Mouse (Mus musculus) testis, adult 2 months (tissue): ENCODE data around the gene Ptma. TPM values are rescaled to one million over a fixed set of nuclear protein-coding genes. Genes with fewer than 3 reads are reported as not detected.
"Not testable (repeated sequence)": the region's sequence is repeated elsewhere in the genome, so short reads cannot be mapped to it uniquely, and the experiment has no call there.

Source experiments
- H3K27ac ChIP-seq: fragments of 200-500 bp; 2 replicates; pipeline ENCODE4 v1.5.1; 2012; ENCODE audit warnings: low read depth, low read length; ENCODE audit not compliant: control insufficient read depth, insufficient read depth
- H3K27me3 ChIP-seq: fragments of 200-500 bp; 2 replicates; pipeline ENCODE4 v1.6.1; 2012; ENCODE audit warnings: mild to moderate bottlenecking, low read length, moderate library complexity; ENCODE audit not compliant: control insufficient read depth, insufficient read depth
- H3K36me3 ChIP-seq: fragments of 200-500 bp; 2 replicates; pipeline ENCODE4 v1.6.1; 2012; ENCODE audit warnings: mild to moderate bottlenecking, low read length; ENCODE audit not compliant: control insufficient read depth, insufficient read depth
- H3K4me1 ChIP-seq: fragments of 200-500 bp; 2 replicates; pipeline ENCODE4 v1.6.1; 2012; ENCODE audit warnings: low read length; ENCODE audit not compliant: control insufficient read depth, insufficient read depth
- H3K4me3 ChIP-seq: fragments of 200-500 bp; 2 replicates; pipeline ENCODE4 v1.5.1; 2012; ENCODE audit warnings: low read depth, mild to moderate bottlenecking, low read length, moderate library complexity, mixed read lengths; ENCODE audit not compliant: control insufficient read depth
- CTCF ChIP-seq: fragments of 200-500 bp; IDR thresholded peaks from 2 replicates; pipeline ENCODE4 v1.5.1; 2012; ENCODE audit warnings: low read depth, mild to moderate bottlenecking, inconsistent platforms, low read length, moderate library complexity; ENCODE audit not compliant: control insufficient read depth, insufficient read depth, insufficient replicate concordance
- POLR2A ChIP-seq: fragments of 200-500 bp; IDR thresholded peaks from 2 replicates; pipeline ENCODE4 v1.6.1; 2012; ENCODE audit warnings: low read depth, mild to moderate bottlenecking, inconsistent platforms, low read length, moderate library complexity; ENCODE audit not compliant: control insufficient read depth
- polyA plus RNA-seq: library from polyadenylated mRNA; depleted of rRNA; stranded (reverse); fragments of >200 nt; gene quantifications from 2 replicates; pipeline ENCODE4 v1.2.3, GENCODE M21; 2012

The Ptma gene
- polyA plus RNA-seq, 1 experiment: 126 TPM

DNA sequence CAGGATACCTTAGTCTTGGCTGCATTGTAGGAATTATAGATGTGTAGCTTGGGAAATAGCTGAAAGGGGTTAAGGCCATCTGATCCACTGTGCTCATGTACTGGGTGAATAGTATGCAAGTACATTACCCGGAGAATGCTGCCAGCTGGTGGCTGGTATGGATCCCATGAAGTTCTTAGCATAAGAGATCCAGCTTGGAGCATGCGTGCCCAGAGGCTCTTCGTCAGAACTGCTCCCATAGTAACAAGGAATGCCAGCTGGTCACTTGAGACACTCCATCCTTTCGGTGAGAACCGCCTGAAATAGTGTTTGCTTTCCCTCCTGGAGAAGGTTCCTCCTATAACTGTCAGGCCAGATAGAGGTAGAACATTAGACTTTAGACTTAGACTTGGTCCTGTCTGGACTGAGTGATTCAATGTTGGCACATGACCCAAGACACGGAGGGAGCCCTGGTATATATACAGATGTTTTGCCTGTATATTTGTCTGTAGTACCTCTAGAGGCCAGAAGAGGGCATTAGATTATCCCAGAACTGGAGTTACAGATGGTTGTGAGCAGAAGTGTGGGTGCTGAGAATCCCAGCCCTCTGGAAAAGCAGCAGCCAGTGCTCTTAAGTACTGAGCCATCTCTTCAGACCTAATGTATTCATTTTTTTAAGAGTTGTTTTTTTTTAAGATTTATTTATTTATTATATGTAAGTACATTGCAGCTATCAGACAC, 7.0 kb downstream of the Ptma start:
- TF ChIP-seq POLR2A (no peak), CTCF (no peak)
- Histone ChIP-seq H3K27me3 (no peaks in the 10 kb centered on the region), H3K36me3 (no peaks in the 10 kb centered on the region), H3K27ac (no peak overlapping the region), H3K4me3 (no peak overlapping the region), H3K4me1 (peaks cover 6% of the 10 kb centered on the region)

DNA sequence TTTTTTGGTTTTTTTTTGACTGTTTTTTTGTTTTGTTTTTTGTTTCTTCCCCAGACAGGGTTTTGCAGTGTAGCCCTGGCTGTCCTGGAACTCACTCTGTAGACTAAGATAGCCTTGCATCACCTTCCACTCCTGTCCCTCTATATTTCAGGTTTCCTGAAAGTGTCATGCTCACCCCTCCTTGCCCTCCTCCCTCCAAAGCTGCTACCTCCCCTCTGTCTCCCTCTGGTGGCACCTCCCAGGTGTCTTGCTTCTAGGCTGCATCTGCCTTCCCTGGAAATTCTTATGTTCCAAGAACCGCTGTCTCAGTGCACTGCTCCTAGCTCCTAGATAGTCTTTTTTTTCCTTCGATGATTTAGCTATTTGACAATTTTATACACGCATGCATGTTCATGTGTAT, 11.9 kb downstream of the Ptma start:
- no peaks in the 10 kb centered on the region; the same call in none of the 2 replicates for H3K36me3 ChIP-seq
- no peak overlapping the region for H3K4me3 ChIP-seq
- TF ChIP-seq POLR2A (no peak), CTCF (no peak; the same call in 1 of the 2 replicates)
- no peaks in the 10 kb centered on the region for H3K27me3 ChIP-seq
- H3K27ac ChIP-seq: no peak overlapping the region
- H3K4me1 ChIP-seq: no peaks in the 10 kb centered on the region

DNA sequence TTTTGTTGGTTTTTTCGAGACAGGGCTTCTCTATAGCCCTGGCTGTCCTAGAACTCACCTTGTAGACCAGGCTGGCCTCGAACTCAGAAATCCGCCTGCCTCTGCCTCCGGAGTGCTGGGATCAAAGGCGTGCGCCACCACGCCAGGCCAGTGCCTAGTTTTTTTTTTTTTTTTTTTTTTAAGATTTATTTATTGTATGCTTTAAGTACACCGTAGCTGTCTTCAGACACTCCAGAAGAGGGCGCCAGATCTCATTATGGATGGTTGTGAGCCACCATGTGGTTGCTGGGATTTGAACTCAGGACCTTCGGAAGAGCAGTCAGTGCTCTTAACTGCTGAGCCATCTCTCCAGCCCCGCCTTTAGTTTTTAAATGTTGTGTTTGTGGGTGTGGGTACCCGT, 13.1 kb downstream of the Ptma start:
- not testable (repeated sequence) for H3K4me3 ChIP-seq, H3K27me3 ChIP-seq, H3K36me3 ChIP-seq, H3K4me1 ChIP-seq, H3K27ac ChIP-seq

- H3K4me3 ChIP-seq: no peak overlapping the region
- no peaks in the 10 kb centered on the region for H3K27me3 ChIP-seq
- H3K36me3 ChIP-seq: peaks cover 2% of the 10 kb centered on the region
- TF ChIP-seq CTCF (no peak), POLR2A (no peak)
- H3K4me1 ChIP-seq: no peaks in the 10 kb centered on the region
- H3K27ac ChIP-seq: no peak overlapping the region
Measured at GRCm38 (mm10) chr1:86542584-86542983, 16.1 kb downstream of the Ptma start.

GRCm38 (mm10) chr1:86546797-86547196, 20.3 kb downstream of the Ptma start:
- Histone ChIP-seq H3K27ac (no peak overlapping the region), H3K36me3 (peaks cover 4% of the 10 kb centered on the region), H3K4me3 (no peak overlapping the region), H3K27me3 (no peaks in the 10 kb centered on the region), H3K4me1 (no peaks in the 10 kb centered on the region)
- no peak for TF ChIP-seq POLR2A
- no peak for TF ChIP-seq CTCF

DNA sequence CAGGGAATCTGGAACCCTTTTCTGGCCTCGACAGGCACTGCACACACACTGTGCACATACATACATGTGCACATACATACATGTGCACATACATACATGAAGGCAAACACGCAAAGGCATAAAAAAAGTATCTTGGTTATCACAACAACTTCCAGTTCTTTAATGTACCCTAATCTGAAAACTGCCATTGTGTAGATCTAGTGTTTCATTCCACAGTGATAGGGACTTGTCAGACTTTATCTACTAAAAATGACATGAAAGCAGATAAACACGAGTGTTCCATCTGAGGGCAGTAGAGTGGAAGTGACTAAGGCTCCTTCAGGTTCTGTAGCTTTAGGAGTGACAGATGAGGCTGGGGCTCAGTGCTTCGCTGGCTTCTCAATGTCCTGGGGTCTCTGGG, 24.8 kb downstream of the Ptma start:
- Histone ChIP-seq H3K4me3 (no peak overlapping the region), H3K27ac (no peak overlapping the region), H3K27me3 (no peaks in the 10 kb centered on the region), H3K4me1 (no peaks in the 10 kb centered on the region), H3K36me3 (peaks cover 4% of the 10 kb centered on the region; the same call in 1 of the 2 replicates)
- TF ChIP-seq CTCF (no peak), POLR2A (no peak)

- Histone ChIP-seq H3K36me3 (peaks cover 4% of the 10 kb centered on the region; the same call in 1 of the 2 replicates), H3K27ac (no peak overlapping the region), H3K27me3 (no peaks in the 10 kb centered on the region), H3K4me1 (no peaks in the 10 kb centered on the region), H3K4me3 (no peak overlapping the region)
- no peak for TF ChIP-seq CTCF
- TF ChIP-seq POLR2A: no peak
Measured at GRCm38 (mm10) chr1:86551877-86552276, 25.4 kb downstream of the Ptma start.

DNA sequence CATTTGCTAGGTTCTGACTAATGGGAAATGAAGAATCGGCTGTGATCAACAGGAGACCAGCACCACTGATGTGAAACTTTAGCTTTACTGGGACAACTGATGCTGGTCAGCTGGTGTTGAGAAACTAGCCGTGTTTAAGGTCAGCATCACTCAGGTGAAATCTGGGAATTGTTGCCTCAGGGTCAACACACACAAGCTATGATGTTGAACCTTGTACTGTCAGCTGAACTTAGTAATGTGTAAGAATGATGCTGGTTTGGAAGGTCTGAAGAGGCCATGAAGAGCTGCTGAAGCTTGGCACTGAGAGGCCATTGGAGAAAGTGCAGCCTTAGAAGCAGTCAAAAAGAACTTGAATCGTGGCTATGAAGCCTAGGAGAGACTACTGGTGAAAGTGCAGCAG, 29.1 kb downstream of the Ptma start:
- no peak overlapping the region for H3K4me3 ChIP-seq
- no peaks in the 10 kb centered on the region for H3K4me1 ChIP-seq
- H3K36me3 ChIP-seq: peaks cover 2% of the 10 kb centered on the region; the same call in 1 of the 2 replicates
- H3K27me3 ChIP-seq: no peaks in the 10 kb centered on the region
- no peak for TF ChIP-seq CTCF
- no peak for TF ChIP-seq POLR2A
- no peak overlapping the region for H3K27ac ChIP-seq
